In genomic region chr10:68147730-68148129, GRCm38 (mm10) we compare ENCODE assay signal across 12 mouse cellular contexts.
DNase-seq lines count a peak whose midpoint lies in the region; ATAC-seq lines count a peak whose summit lies in the region.
"Had no signal": no experiment of that assay in that cellular context is flagged by ENCODE, and none has a peak within 500 bp of the region (broad histone marks: within the 10 kb centered on the region; RNA-seq: fewer than 3 reads in every experiment).

No protein-coding gene starts in this region.

- H3K9ac ChIP-seq in kidney, embryonic 16.5 days (replicated peaks; ENCODE audit: low read length): no peak overlapping the region
- H3K9ac ChIP-seq in embryonic facial prominence, embryonic 13.5 days: no peak overlapping the region
- H3K9ac ChIP-seq in limb, embryonic 15.5 days: no peak overlapping the region
- H3K9ac ChIP-seq: hindbrain, embryonic 12.5 days had no signal

- no peak overlapping the region for H3K4me3 ChIP-seq in kidney, embryonic 16.5 days (ENCODE audit: low read length)
- no peak overlapping the region for H3K4me3 ChIP-seq in embryonic facial prominence, embryonic 13.5 days
- H3K4me3 ChIP-seq in limb, embryonic 15.5 days: no peak overlapping the region
- H3K4me3 ChIP-seq: hindbrain, embryonic 12.5 days had no signal

- WGBS in kidney, embryonic 16.5 days: 51% methylated on average over 6 of the region's 6 CpGs
- 54% methylated on average over 6 of the region's 6 CpGs for WGBS in embryonic facial prominence, embryonic 13.5 days
- 54% methylated on average over 6 of the region's 6 CpGs for WGBS in limb, embryonic 15.5 days

- intact Hi-C loops in heart, postnatal 10 days (cut with DNase I): loop anchor here (2.0 to 10.0 kb wide), 4 partner anchors 130 to 833 kb away; partner anchors contain the start of gene Arid5b

- H3K27ac ChIP-seq in kidney, embryonic 16.5 days (ENCODE audit: low read length): peak overlapping the region; percentile 78
- 0 out of 2 replicates have a peak overlapping the region, but pooled peaks have one; percentile 19 for H3K27ac ChIP-seq in embryonic facial prominence, embryonic 13.5 days
- peak overlapping the region; percentile 29; the same call in 1 of the 2 replicates for H3K27ac ChIP-seq in limb, embryonic 15.5 days
- H3K27ac ChIP-seq: hindbrain, embryonic 12.5 days; macrophage had no signal

- H3K27me3 ChIP-seq in kidney, embryonic 16.5 days (ENCODE audit: insufficient read depth, low read length): no peaks in the 10 kb centered on the region
- H3K27me3 ChIP-seq in embryonic facial prominence, embryonic 13.5 days: no peaks in the 10 kb centered on the region
- no peaks in the 10 kb centered on the region for H3K27me3 ChIP-seq in limb, embryonic 15.5 days
- H3K27me3 ChIP-seq: hindbrain, embryonic 12.5 days had no signal

- DNase-seq in heart, adult 11 months: peak; percentile 94
- no peak for DNase-seq in heart, postnatal 10 days
- DNase-seq in kidney, adult 11 months: no peak
- no peak for DNase-seq in cerebellum, postnatal 10 days
- DNase-seq in gastrocnemius, adult 18-20 months (ENCODE audit: low spot score): no peak
- DNase-seq: cerebellum, adult 18-20 months; right cerebral cortex, postnatal 14 days had no signal

- no peak overlapping the region for H3K4me2 ChIP-seq in kidney, embryonic 16.5 days (replicated peaks; ENCODE audit: low read depth, low read length)
- no peak overlapping the region for H3K4me2 ChIP-seq in embryonic facial prominence, embryonic 13.5 days
- H3K4me2 ChIP-seq in limb, embryonic 15.5 days: no peak overlapping the region
- H3K4me2 ChIP-seq: hindbrain, embryonic 12.5 days had no signal

- peaks cover 10% of the 10 kb centered on the region for H3K9me3 ChIP-seq in kidney, embryonic 16.5 days (ENCODE audit: low read length)
- peaks cover 3% of the 10 kb centered on the region; the same call in 1 of the 2 replicates for H3K9me3 ChIP-seq in embryonic facial prominence, embryonic 13.5 days
- no peaks in the 10 kb centered on the region for H3K9me3 ChIP-seq in limb, embryonic 15.5 days

- no peak for ATAC-seq in kidney, embryonic 16.5 days (ENCODE audit: low FRiP score, low TSS enrichment)
- ATAC-seq in embryonic facial prominence, embryonic 13.5 days (ENCODE audit: insufficient number of reproducible peaks, insufficient read depth, low FRiP score, low TSS enrichment, low read depth): no peak
- no peak for ATAC-seq in limb, embryonic 15.5 days (ENCODE audit: insufficient number of reproducible peaks, low FRiP score, low TSS enrichment, low read depth)

- H3K4me1 ChIP-seq in kidney, embryonic 16.5 days (ENCODE audit: insufficient read depth, low read length): peaks cover 31% of the 10 kb centered on the region
- peaks cover 46% of the 10 kb centered on the region for H3K4me1 ChIP-seq in embryonic facial prominence, embryonic 13.5 days
- H3K4me1 ChIP-seq in limb, embryonic 15.5 days: peaks cover 12% of the 10 kb centered on the region

- H3K36me3 ChIP-seq in kidney, embryonic 16.5 days (ENCODE audit: insufficient read depth, low read length): peaks cover 8% of the 10 kb centered on the region; the same call in 1 of the 2 replicates
- H3K36me3 ChIP-seq in embryonic facial prominence, embryonic 13.5 days: peaks cover 10% of the 10 kb centered on the region
- peaks cover 6% of the 10 kb centered on the region; the same call in 1 of the 2 replicates for H3K36me3 ChIP-seq in limb, embryonic 15.5 days

Comparison
In these comparisons a context has a peak if more than half of its experiments do, and no peak if none do; other contexts are left out.
1. H3K27ac ChIP-seq: peak in every context shown above with its lines; median percentile 78 in kidney, embryonic 16.5 days; 29 in limb, embryonic 15.5 days; 19 in embryonic facial prominence, embryonic 13.5 days.